8 mouse cellular contexts compared by ENCODE assay signal in genomic region chr4:13565921-13566493, GRCm38 (mm10).
A peak's percentile ranks its signal among the peaks of the same experiment; 100 is the strongest.
DNase-seq lines count a peak whose midpoint lies in the region; ATAC-seq lines count a peak whose summit lies in the region.
"Had no signal": no experiment of that assay in that cellular context is flagged by ENCODE, and none has a peak within 500 bp of the region (broad histone marks: within the 10 kb centered on the region; RNA-seq: fewer than 3 reads in every experiment).

No protein-coding gene starts in this region.

- peaks cover 15% of the 10 kb centered on the region for H3K4me1 ChIP-seq in forebrain, embryonic 15.5 days
- H3K4me1 ChIP-seq in limb, embryonic 15.5 days, result peaks cover 4% of the 10 kb centered on the region; the same call in 1 of the 2 replicates

- WGBS in forebrain, embryonic 15.5 days, result 4% methylated on average over 14 of the region's 14 CpGs
- 6% methylated on average over 14 of the region's 14 CpGs for WGBS in limb, embryonic 15.5 days

- no peaks in the 10 kb centered on the region for H3K36me3 ChIP-seq in forebrain, embryonic 15.5 days
- H3K36me3 ChIP-seq in limb, embryonic 15.5 days, result no peaks in the 10 kb centered on the region

- peak overlapping the region; percentile 23 for H3K4me3 ChIP-seq in forebrain, embryonic 15.5 days
- H3K4me3 ChIP-seq in limb, embryonic 15.5 days, result peak overlapping the region; percentile 17; the same call in 1 of the 2 replicates

- no peaks in the 10 kb centered on the region for H3K27me3 ChIP-seq in forebrain, embryonic 15.5 days
- H3K27me3 ChIP-seq in limb, embryonic 15.5 days, result peaks cover 10% of the 10 kb centered on the region

- peak; percentile 6 for DNase-seq in retina, postnatal 1 day
- no peak for DNase-seq in retina, embryonic 14.5 days (ENCODE audit: low spot score)
- DNase-seq in thymus, postnatal 4 days, result no peak
- DNase-seq in MN1 (ENCODE audit: low spot score), result no peak
- DNase-seq in T-cell, adult 2 months (ENCODE audit: low spot score), result no peak

- peak overlapping the region; percentile 39 for H3K4me2 ChIP-seq in forebrain, embryonic 15.5 days (replicated peaks)
- H3K4me2 ChIP-seq in limb, embryonic 15.5 days, result peak overlapping the region; percentile 32; the same call in 1 of the 2 replicates

- H3K27ac ChIP-seq in forebrain, embryonic 15.5 days (replicated peaks), result peak overlapping the region; percentile 64
- no peak overlapping the region for H3K27ac ChIP-seq in limb, embryonic 15.5 days
- H3K27ac ChIP-seq: liver, embryonic 14.5 days had no signal

- H3K9me3 ChIP-seq in forebrain, embryonic 15.5 days, result no peaks in the 10 kb centered on the region
- H3K9me3 ChIP-seq in limb, embryonic 15.5 days, result no peaks in the 10 kb centered on the region

- no peak overlapping the region; the same call in 1 of the 2 replicates for H3K9ac ChIP-seq in forebrain, embryonic 15.5 days (replicated peaks)
- no peak overlapping the region for H3K9ac ChIP-seq in limb, embryonic 15.5 days
- H3K9ac ChIP-seq: liver, embryonic 14.5 days had no signal

- ATAC-seq in forebrain, embryonic 15.5 days (replicated peaks), result peak; percentile 63
- no peak for ATAC-seq in limb, embryonic 15.5 days (ENCODE audit: insufficient number of reproducible peaks, low FRiP score, low TSS enrichment, low read depth)
